In the genomic region with DNA sequence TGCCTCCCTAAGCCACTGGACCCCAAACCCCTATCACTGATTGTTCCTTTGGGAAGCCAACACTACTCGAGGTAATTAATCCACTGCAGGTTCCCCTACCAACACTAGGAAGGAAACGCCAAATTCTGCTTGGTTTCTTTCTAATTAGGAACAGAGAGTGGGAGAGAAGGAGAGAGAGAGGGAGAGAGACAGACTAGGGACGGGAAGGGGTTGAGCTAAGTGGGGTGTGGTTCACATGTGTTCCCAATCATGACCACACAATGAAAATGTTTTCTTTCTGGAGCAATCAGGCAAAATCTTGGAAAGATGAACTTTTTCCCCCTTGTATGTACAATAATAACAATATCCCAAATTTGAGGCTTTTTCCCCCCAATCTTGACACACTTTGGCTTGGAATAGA, we compare ENCODE assay signal across 17 mouse cellular contexts.
"Had no signal": no experiment of that assay in that cellular context is flagged by ENCODE, and none has a peak within 500 bp of the region (broad histone marks: within the 10 kb centered on the region; RNA-seq: fewer than 3 reads in every experiment).

No protein-coding gene starts in this region.

- H3K4me2 ChIP-seq: kidney, embryonic 15.5 days; limb, embryonic 12.5 days; liver, embryonic 11.5 days; liver, embryonic 15.5 days; lung, embryonic 14.5 days; neural tube, embryonic 15.5 days had no signal

- DNase-seq: kidney, adult 2 months; kidney, postnatal 14 days; lung, embryonic 14.5 days; lung, postnatal 10 days; lung, postnatal 4 days; midbrain, embryonic 14.5 days; right cerebral cortex, adult 18-20 months; thymus, adult 18-20 months; thymus, postnatal 14 days had no signal

- H3K36me3 ChIP-seq: kidney, embryonic 15.5 days; limb, embryonic 12.5 days; liver, embryonic 15.5 days; midbrain, embryonic 10.5 days; neural tube, embryonic 15.5 days had no signal

- H3K27me3 ChIP-seq: kidney, embryonic 15.5 days; limb, embryonic 12.5 days; liver, embryonic 15.5 days; neural tube, embryonic 15.5 days had no signal

- H3K4me3 ChIP-seq: kidney, embryonic 15.5 days; left cerebral cortex, adult 2 months; limb, embryonic 12.5 days; liver, embryonic 15.5 days; midbrain, embryonic 10.5 days; myocyte; neural tube, embryonic 15.5 days had no signal

- H3K4me1 ChIP-seq: kidney, embryonic 15.5 days; liver, embryonic 15.5 days; midbrain, embryonic 10.5 days had no signal

- H3K9me3 ChIP-seq: kidney, embryonic 15.5 days; limb, embryonic 12.5 days; liver, embryonic 15.5 days; midbrain, embryonic 10.5 days; neural tube, embryonic 15.5 days had no signal

- H3K9ac ChIP-seq: kidney, embryonic 15.5 days; limb, embryonic 12.5 days; liver, embryonic 15.5 days; lung, embryonic 14.5 days; neural tube, embryonic 15.5 days had no signal

- H3K27ac ChIP-seq: kidney, embryonic 15.5 days; left cerebral cortex, adult 2 months; limb, embryonic 12.5 days; liver, embryonic 15.5 days; midbrain, embryonic 10.5 days; neural tube, embryonic 15.5 days had no signal
